Mouse (Mus musculus) forebrain, embryonic 14.5 days (tissue): Measurements from ENCODE around the gene Sar1b. TPM values are rescaled to one million over a fixed set of nuclear protein-coding genes. Genes with fewer than 3 reads are reported as not detected.

Experiments
- ATAC-seq: fragments of 200-750 bp; cut with Nextera tagmentation; 2 replicates; pipeline ENCODE4 v1.8.0; 2017; ENCODE audit warnings: mild to moderate bottlenecking, moderate library complexity
- DNase-seq: peaks from one replicate; pipeline ENCODE4 v3.0.0-alpha.2; 2015; ENCODE audit warnings: low spot score
- H3K27ac ChIP-seq: fragments of 300-500 bp; sonication (generic); 2 replicates; pipeline ENCODE4 v1.5.1; 2014; ENCODE audit warnings: low read depth, mild to moderate bottlenecking, control low read depth, low read length, moderate library complexity
- H3K27me3 ChIP-seq: fragments of 300-500 bp; sonication (generic); replicated peaks from 2 replicates; pipeline ENCODE4 v1.6.1; 2014; ENCODE audit warnings: low read length, control low read depth, mixed read lengths; ENCODE audit not compliant: control insufficient read depth, insufficient read depth
- H3K36me3 ChIP-seq: fragments of 300-500 bp; sonication (generic); 2 replicates; pipeline ENCODE4 v1.6.1; 2014; ENCODE audit warnings: low read length, control low read depth; ENCODE audit not compliant: control insufficient read depth, insufficient read depth
- H3K4me1 ChIP-seq: fragments of 300-500 bp; sonication (generic); 2 replicates; pipeline ENCODE4 v1.6.1; 2014; ENCODE audit warnings: antibody characterized with exemption, low read length, control low read depth; ENCODE audit not compliant: control insufficient read depth, insufficient read depth
- H3K4me2 ChIP-seq: fragments of 300-500 bp; sonication (generic); 2 replicates; pipeline ENCODE4 v1.6.1; 2014; ENCODE audit warnings: mild to moderate bottlenecking, control low read depth, low read length
- H3K4me3 ChIP-seq: fragments of 300-500 bp; sonication (generic); 2 replicates; pipeline ENCODE4 v1.5.1; 2014; ENCODE audit warnings: low read depth, low read length, control low read depth
- H3K9ac ChIP-seq: fragments of 300-500 bp; sonication (generic); 2 replicates; pipeline ENCODE4 v1.6.1; 2014; ENCODE audit warnings: mild to moderate bottlenecking, low read length, control low read depth, moderate library complexity
- H3K9me3 ChIP-seq: fragments of 300-500 bp; sonication (generic); replicated peaks from 2 replicates; pipeline ENCODE4 v1.6.1; 2016; ENCODE audit warnings: low read length, control low read depth, mixed read lengths; ENCODE audit not compliant: control insufficient read depth
- WGBS: fragments of 180-500 bp; shearing (Covaris S2); extraction: QIAGEN DNeasy Blood & Tissue Kit; methylation state at CpG from one replicate; pipeline ENCODE4 v1.1.7; 2014; 5-methylcytosine and 5-hydroxymethylcytosine counted together
- polyA plus RNA-seq: library from polyadenylated mRNA; unstranded; fragments of >200 nt; fragmentation: Nextera tagmentation; extraction: Ambion mirVana; gene quantifications from 2 replicates; pipeline ENCODE4 v1.2.1, GENCODE M21; 2014

The Sar1b gene
- polyA plus RNA-seq, 1 experiment from 2014 or later = 184 TPM

DNA sequence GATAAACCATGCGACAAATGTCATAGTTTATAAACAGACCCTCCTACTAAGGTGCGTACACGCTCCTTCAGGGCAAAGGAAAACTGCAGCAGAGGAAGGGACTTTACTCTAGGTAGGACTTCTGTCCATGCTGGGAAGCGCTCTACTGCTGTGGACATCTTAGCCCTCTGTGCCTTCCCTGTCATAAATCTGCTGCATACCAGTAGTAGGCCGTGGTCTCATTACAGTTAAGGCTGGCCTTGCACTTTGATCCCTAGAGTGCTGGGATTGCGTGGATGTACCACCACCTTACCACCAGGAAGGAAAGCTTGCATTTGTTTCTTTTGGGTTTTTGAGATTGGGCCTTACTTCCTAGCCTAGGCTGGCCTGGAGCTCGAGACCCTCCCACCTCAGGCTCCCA is 27.2 kb downstream of the Sar1b start:
- Histone ChIP-seq H3K9me3 (no peaks in the 10 kb centered on the region), H3K4me1 (no peaks in the 10 kb centered on the region), H3K9ac (no peak overlapping the region), H3K4me2 (no peak overlapping the region), H3K4me3 (no peak overlapping the region), H3K36me3 (peaks cover 57% of the 10 kb centered on the region), H3K27me3 (no peaks in the 10 kb centered on the region), H3K27ac (no peak overlapping the region)
- 94% methylated on average over 7 of the region's 7 CpGs for WGBS
- DNase-seq = no peak
- no peak for ATAC-seq

DNA sequence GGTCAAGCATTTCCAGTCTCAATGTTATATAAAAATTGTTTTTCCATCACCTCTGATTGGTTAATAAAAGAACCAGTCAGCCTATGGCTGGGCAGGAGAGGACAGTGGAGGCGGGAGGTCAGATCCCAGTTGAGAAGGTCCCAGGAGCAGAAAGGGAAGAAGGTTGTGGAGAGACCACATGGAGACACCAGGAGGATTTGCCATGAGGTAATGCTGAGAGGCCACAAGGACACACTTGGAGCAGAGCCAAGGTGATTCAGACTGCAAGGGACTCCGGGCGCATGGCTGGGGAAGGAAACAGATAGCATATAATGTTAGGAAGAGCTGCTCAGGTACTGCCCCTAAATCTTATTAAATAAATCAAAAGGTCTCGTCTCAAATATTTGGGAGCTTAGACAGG is 32.8 kb downstream of the Sar1b start:
- ATAC-seq (no peak), DNase-seq (no peak)
- Histone ChIP-seq H3K9ac (no peak overlapping the region), H3K36me3 (peaks cover 14% of the 10 kb centered on the region), H3K4me2 (no peak overlapping the region), H3K4me1 (no peaks in the 10 kb centered on the region), H3K27ac (no peak overlapping the region), H3K9me3 (no peaks in the 10 kb centered on the region), H3K27me3 (no peaks in the 10 kb centered on the region), H3K4me3 (no peak overlapping the region)
- WGBS = 86% methylated on average over 4 of the region's 4 CpGs

DNA sequence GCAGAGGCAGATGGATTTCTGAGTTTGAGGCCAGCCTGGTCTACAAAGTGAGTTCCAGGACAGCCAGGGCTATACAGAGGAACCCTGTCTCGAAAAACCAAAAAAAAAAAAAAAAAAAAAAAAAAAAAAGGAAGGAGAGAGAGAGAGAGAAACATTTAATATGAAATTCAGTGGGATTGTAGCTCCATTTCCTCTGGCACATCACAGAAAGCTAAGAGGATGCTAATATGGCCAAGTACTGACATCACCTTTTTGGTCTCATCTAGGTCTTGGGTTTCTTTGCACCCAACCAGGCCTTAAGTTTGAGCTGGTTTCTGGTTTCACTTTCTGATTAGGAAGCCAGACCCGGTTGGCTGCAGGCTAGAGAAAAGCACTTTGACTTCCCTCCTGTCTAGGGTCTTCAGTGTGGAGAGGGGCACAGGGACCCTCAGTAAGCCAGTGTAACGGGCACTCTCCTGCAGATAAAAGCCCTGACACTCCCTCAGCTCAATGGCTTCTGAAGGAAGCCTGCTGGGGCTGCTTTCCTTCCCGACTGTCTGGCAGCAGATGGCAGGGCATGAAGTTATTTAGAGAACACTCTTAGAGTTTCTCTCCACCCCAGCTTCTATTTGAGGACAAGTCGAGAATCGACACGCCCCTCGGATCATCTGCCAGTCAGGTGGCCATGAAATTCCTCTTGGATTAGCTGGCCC is 37.3 kb downstream of the Sar1b start:
- Histone ChIP-seq H3K36me3 (no peaks in the 10 kb centered on the region), H3K27me3 (no peaks in the 10 kb centered on the region), H3K4me3 (no peak overlapping the region), H3K27ac (no peak overlapping the region), H3K9me3 (no peaks in the 10 kb centered on the region), H3K4me1 (0 out of 2 replicates have a peak, but pooled peaks cover 3% of the 10 kb centered on the region), H3K9ac (no peak overlapping the region), H3K4me2 (no peak overlapping the region)
- DNase-seq (no peak), ATAC-seq (no peak)
- WGBS = 44% methylated on average over 7 of the region's 8 CpGs

DNA sequence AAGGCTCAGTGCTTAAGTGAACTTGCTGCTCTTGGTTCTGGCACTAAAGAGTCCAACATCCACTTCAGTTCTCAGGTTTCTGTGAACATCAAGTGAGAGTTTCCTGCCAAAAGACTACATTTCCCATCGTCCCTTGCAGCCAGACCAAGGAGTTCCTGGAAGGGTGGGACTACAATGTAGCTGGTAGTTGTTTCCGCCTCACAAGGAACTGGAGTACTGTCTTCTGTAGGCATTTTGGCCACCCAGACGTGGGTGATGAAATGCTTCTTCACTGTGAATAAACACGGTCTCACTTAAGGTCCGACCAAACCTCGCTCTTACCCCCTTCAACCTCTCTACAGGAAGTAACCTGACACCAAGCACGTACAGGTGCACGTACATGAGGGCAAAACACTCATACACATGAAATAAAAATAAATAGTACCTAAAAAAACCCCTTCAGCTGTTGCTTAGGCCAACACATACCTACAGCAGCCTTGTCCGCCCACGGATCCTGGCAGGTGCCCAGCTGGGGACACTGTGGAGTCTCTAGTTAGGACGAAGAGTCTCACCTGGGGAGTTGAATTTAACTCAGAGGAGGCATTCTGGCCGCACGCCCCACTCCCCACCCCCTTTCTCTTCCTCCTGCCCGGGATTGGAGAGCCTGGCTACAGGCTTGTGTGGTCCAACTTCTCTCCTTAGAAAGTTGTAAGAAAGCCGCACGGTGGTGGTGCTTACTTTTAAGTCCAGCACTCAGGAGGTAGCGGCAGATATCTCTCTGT is 41.9 kb downstream of the Sar1b start:
- ATAC-seq (peak; percentile 90), DNase-seq (peak; percentile 94)
- Histone ChIP-seq H3K36me3 (no peaks in the 10 kb centered on the region), H3K4me1 (0 out of 2 replicates have a peak, but pooled peaks cover 3% of the 10 kb centered on the region), H3K9ac (peak overlapping the region; percentile 52), H3K27me3 (no peaks in the 10 kb centered on the region), H3K4me2 (peak overlapping the region; percentile 69), H3K9me3 (no peaks in the 10 kb centered on the region), H3K27ac (peak overlapping the region; percentile 22), H3K4me3 (peak overlapping the region; percentile 39)
- WGBS = 18% methylated on average over 17 of the region's 17 CpGs

DNA sequence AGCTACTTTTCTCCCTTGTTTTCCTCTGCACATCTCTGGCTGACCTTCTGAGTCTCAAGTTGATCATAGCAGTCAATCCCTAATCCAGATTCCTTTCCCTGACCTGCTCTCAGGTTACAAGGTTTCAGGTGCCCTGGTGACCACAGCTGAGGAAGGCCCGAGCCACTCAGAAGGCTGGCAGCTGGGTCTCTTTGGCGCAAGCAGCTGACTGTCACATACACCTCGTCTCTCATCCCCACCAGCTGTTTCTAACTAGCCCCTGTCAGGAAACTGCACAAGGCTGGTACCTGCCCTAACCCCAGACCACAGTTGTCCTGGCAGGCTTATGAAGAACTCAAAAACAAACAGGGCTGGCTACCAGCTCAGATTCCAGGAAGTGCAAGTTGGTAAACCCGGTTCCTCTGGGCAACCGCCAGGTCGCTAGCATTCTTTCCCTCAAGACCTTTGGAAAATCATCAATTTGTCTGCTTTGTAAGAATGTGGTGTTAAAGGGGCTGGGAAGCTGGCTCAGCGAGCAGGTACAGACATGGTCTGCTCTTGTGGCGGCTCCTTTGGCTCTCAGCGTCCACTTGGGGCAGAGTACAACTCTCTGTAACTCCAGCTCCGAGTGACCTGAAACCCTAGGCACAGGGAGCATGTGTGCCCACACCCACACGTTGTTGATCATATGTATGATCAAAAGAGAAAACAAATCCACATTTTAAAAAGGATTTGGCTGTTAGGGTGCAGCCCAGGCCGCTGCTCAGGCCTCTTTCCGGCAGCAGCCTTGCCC is 43.8 kb downstream of the Sar1b start:
- no peak overlapping the region for H3K4me2 ChIP-seq
- DNase-seq (no peak), ATAC-seq (no peak)
- H3K9ac ChIP-seq = no peak overlapping the region
- 63% methylated on average over 13 of the region's 13 CpGs for WGBS
- no peaks in the 10 kb centered on the region for H3K36me3 ChIP-seq
- 0 out of 2 replicates have a peak, but pooled peaks cover 3% of the 10 kb centered on the region for H3K4me1 ChIP-seq
- no peak overlapping the region for H3K4me3 ChIP-seq
- no peaks in the 10 kb centered on the region for H3K27me3 ChIP-seq
- H3K9me3 ChIP-seq = no peaks in the 10 kb centered on the region
- H3K27ac ChIP-seq = no peak overlapping the region

DNA sequence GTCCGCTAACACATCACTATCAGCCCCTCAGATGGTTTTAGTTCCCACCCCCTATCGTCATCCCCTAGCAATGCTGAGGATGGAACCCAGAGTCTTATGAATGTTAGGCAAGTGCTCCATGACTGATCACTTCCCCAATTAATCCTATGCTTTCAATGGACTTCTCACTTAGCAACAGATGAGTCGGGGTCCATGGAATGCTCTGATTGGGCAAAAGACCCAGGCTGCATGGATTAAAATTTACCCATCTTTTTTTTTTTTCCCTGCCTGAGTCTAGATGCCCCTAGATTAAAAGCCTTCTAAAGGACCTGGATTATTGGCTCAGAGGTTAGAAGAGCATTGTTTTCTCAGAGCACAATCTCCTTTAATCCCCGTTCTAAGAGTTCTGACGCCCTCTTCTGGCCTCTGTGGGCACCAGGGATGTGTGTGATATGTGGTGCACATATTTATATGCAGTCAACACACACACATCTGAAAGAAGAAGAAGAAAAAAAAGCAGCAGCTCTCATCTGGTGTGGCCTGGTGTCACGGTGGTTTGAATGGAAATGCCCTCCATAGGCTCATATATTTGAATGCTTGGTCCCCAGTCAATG is 46.2 kb downstream of the Sar1b start:
- whole genome bisulfite sequencing = 60% methylated on average over 6 of the region's 6 CpGs
- H3K27me3 ChIP-seq = no peaks in the 10 kb centered on the region
- no peaks in the 10 kb centered on the region for H3K36me3 ChIP-seq
- no peaks in the 10 kb centered on the region for H3K9me3 ChIP-seq
- H3K27ac ChIP-seq = no peak overlapping the region
- H3K4me2 ChIP-seq = no peak overlapping the region
- peak; percentile 59 for DNase-seq
- no peak overlapping the region for H3K9ac ChIP-seq
- no peak overlapping the region for H3K4me3 ChIP-seq
- 0 out of 2 replicates have a peak, but pooled peaks cover 3% of the 10 kb centered on the region for H3K4me1 ChIP-seq
- no peak for ATAC-seq

DNA sequence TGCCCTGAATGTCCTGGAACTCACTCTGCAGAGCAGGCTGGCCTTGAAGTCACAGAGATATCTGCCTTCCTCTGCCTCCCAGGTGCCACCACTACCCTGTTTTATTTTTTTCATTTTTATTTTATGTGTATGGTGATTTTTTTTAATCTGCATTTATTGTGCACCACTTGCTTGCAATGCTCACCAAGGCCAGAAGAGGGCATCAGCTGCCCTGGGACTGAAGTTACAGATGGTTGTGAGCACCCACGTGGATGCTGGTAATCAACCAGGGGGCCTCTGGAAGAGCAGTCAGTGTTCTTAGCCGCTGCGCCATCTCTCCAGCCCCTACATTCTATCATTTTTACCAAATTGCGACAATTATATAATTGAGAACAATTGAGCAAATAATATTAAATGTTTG is 47.7 kb downstream of the Sar1b start:
- 83% methylated on average over 4 of the region's 4 CpGs for WGBS
- Histone ChIP-seq H3K36me3 (no peaks in the 10 kb centered on the region), H3K27me3 (no peaks in the 10 kb centered on the region), H3K9me3 (no peaks in the 10 kb centered on the region), H3K4me2 (no peak overlapping the region), H3K9ac (no peak overlapping the region), H3K4me3 (no peak overlapping the region), H3K4me1 (no peaks in the 10 kb centered on the region), H3K27ac (no peak overlapping the region)
- DNase-seq (no peak), ATAC-seq (no peak)

DNA sequence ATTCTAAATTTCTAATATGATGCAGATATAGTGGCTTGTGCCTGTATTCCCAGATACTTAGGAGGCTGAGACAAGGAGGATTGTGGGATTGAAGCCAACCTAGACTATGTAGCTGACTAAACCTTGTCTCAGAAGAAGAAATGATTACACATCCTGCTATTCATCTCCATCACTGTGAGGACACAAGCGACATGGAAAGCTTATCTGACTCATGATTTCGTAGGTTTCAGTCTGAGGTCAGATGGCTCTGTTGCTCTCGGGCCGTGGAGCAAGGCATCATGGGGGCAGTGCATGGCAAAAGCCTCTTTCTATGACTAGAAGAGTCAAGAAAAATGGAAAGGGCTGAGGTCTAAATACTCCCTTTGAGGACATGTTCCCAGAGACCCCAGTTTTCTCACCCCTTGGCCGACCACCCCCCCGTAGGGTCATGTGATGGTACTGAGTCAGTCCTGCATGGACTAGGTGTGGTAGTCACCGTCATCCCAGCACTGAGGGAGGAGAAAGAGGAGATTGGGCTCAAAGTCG is 48.6 kb downstream of the Sar1b start:
- H3K9ac ChIP-seq = no peak overlapping the region
- DNase-seq (no peak), ATAC-seq (no peak)
- H3K27ac ChIP-seq = no peak overlapping the region
- no peak overlapping the region for H3K4me2 ChIP-seq
- H3K4me3 ChIP-seq = no peak overlapping the region
- H3K27me3 ChIP-seq = no peaks in the 10 kb centered on the region
- no peaks in the 10 kb centered on the region for H3K4me1 ChIP-seq
- 92% methylated on average over 8 of the region's 8 CpGs for WGBS
- H3K36me3 ChIP-seq = no peaks in the 10 kb centered on the region
- no peaks in the 10 kb centered on the region for H3K9me3 ChIP-seq
